Mouse (Mus musculus) ES-E14 (cell line): ENCODE data around the gene Orc5. TPM values are rescaled to one million over a fixed set of nuclear protein-coding genes. Genes with fewer than 3 reads are reported as not detected.
"Not testable (repeated sequence)": the region's sequence is repeated elsewhere in the genome, so short reads cannot be mapped to it uniquely, and the experiment has no call there.

Experiments
- DNase-seq: peaks from one replicate; pipeline ENCODE4 v3.0.0-alpha.2; 2013; ENCODE audit warnings: low read depth, low spot score
- H3K27ac ChIP-seq: 2 replicates; pipeline ENCODE4 v1.5.1; 2012; ENCODE audit warnings: low read depth, mild to moderate bottlenecking, low read length, moderate library complexity, mixed read lengths; ENCODE audit not compliant: poor library complexity, insufficient read depth, severe bottlenecking
- H3K36me3 ChIP-seq: 2 replicates; pipeline ENCODE4 v1.6.1; 2012; ENCODE audit warnings: mild to moderate bottlenecking, low read length, moderate library complexity, mixed read lengths; ENCODE audit not compliant: control insufficient read depth, poor library complexity, insufficient read depth, severe bottlenecking
- H3K4me1 ChIP-seq, 2 experiments: fragments of 150-350 bp in 1 of 2; sonication (generic) in 1 of 2; 2 replicates each; pipeline ENCODE4 v1.6.1; 2012; ENCODE audit warnings: low read length in 2 of 2, mild to moderate bottlenecking in 1 of 2, mixed read lengths in 1 of 2; ENCODE audit not compliant: control insufficient read depth in 2 of 2, insufficient read depth in 2 of 2, poor library complexity in 1 of 2
- H3K4me3 ChIP-seq, 2 experiments: fragments of 150-350 bp in 1 of 2; sonication (generic) in 1 of 2; 2 replicates each; pipeline ENCODE4 v1.5.1; 2012; ENCODE audit warnings: low read length in 2 of 2, low read depth in 1 of 2, mild to moderate bottlenecking in 1 of 2, mixed read lengths in 1 of 2; ENCODE audit not compliant: insufficient read depth in 1 of 2, poor library complexity in 1 of 2, severe bottlenecking in 1 of 2
- H3K9ac ChIP-seq: 2 replicates; pipeline ENCODE4 v1.6.1; 2012; ENCODE audit warnings: low read depth, mild to moderate bottlenecking, low read length, mixed read lengths; ENCODE audit not compliant: poor library complexity, insufficient read depth, severe bottlenecking
- H3K9me3 ChIP-seq: fragments of 150-350 bp; sonication (generic); 2 replicates; pipeline ENCODE4 v1.6.1; 2012; ENCODE audit warnings: low read depth, mild to moderate bottlenecking, low read length; ENCODE audit not compliant: control insufficient read depth, insufficient read depth
- CHD2 ChIP-seq: IDR thresholded peaks from 2 replicates; pipeline ENCODE4 v1.6.1; 2014; ENCODE audit warnings: mild to moderate bottlenecking, low read depth, low read length, inconsistent platforms
- HCFC1 ChIP-seq: IDR thresholded peaks from 2 replicates; pipeline ENCODE4 v1.6.1; 2012; ENCODE audit warnings: low read length, inconsistent platforms, borderline replicate concordance; ENCODE audit not compliant: insufficient read depth
- MAFK ChIP-seq: IDR thresholded peaks from 2 replicates; pipeline ENCODE4 v1.6.1; 2014; ENCODE audit warnings: mild to moderate bottlenecking, low read depth, low read length, inconsistent platforms; ENCODE audit not compliant: insufficient read depth
- ZC3H11A ChIP-seq: IDR thresholded peaks from 2 replicates; pipeline ENCODE4 v1.6.1; 2012; ENCODE audit warnings: low read depth, mild to moderate bottlenecking, inconsistent platforms, low read length, borderline replicate concordance
- ZNF384 ChIP-seq: IDR thresholded peaks from 2 replicates; pipeline ENCODE4 v1.6.1; 2012; ENCODE audit warnings: low read depth, low read length, inconsistent platforms
- in situ Hi-C, 2 experiments: fragments of 600-800 bp; cut with MboI; formaldehyde crosslinking; loops; one replicate each; pipeline ENCODE4 v1.15.1; 2025; ENCODE audit warnings: low sequenced_read_pairs in 2 of 2, inconsistent platforms in 1 of 2; ENCODE audit not compliant: unreplicated experiment in 2 of 2
- total RNA-seq: library from RNA; depleted of rRNA; stranded (reverse); fragments of 300-350 nt; gene quantifications from 2 replicates; pipeline ENCODE4 v1.2.3, GENCODE M21; 2012

The Orc5 gene
- total RNA-seq, 1 experiment = 88.6 TPM

GRCm38 (mm10) chr5:22532571-22532970, 17.7 kb downstream of the Orc5 start:
- peaks cover 20% of the 10 kb centered on the region for H3K36me3 ChIP-seq
- H3K27ac ChIP-seq = no peak overlapping the region
- in situ Hi-C loops = loop anchor here in 1 of 2 experiments (25.0 kb wide), 1 partner anchor 770 kb away; no protein-coding TSS in a partner anchor
- no peaks in the 10 kb centered on the region for H3K9me3 ChIP-seq
- H3K4me3 ChIP-seq = no peak overlapping the region
- no peak for TF ChIP-seq ZNF384
- TF ChIP-seq HCFC1 = no peak
- no peak for TF ChIP-seq ZC3H11A
- no peak for TF ChIP-seq CHD2
- no peak for TF ChIP-seq MAFK
- H3K4me1 ChIP-seq = no peaks in the 10 kb centered on the region
- DNase-seq = no peak
- H3K9ac ChIP-seq = no peak overlapping the region

GRCm38 (mm10) chr5:22522612-22523011, 27.6 kb downstream of the Orc5 start:
- Histone ChIP-seq H3K4me1 (no peaks in the 10 kb centered on the region; a peak in 1 of 4 replicates), H3K9me3 (no peaks in the 10 kb centered on the region), H3K36me3 (peaks cover 18% of the 10 kb centered on the region), H3K9ac (no peak overlapping the region), H3K4me3 (no peak overlapping the region), H3K27ac (no peak overlapping the region)
- TF ChIP-seq MAFK (no peak), ZC3H11A (no peak)
- in situ Hi-C loops = no loop called here
- DNase-seq = no peak

GRCm38 (mm10) chr5:22519708-22520107, 30.5 kb downstream of the Orc5 start:
- no peaks in the 10 kb centered on the region; a peak in 1 of 4 replicates for H3K4me1 ChIP-seq
- H3K9me3 ChIP-seq = no peaks in the 10 kb centered on the region
- no peak overlapping the region for H3K27ac ChIP-seq
- H3K36me3 ChIP-seq = peaks cover 15% of the 10 kb centered on the region
- no peak for DNase-seq
- in situ Hi-C loops = no loop called here
- no peak overlapping the region for H3K9ac ChIP-seq
- TF ChIP-seq MAFK = no peak
- TF ChIP-seq HCFC1 = no peak
- no peak for TF ChIP-seq ZNF384
- no peak for TF ChIP-seq ZC3H11A
- TF ChIP-seq CHD2 = no peak
- H3K4me3 ChIP-seq = no peak overlapping the region

GRCm38 (mm10) chr5:22515745-22516144, 34.5 kb downstream of the Orc5 start:
- DNase-seq, H3K27ac ChIP-seq, H3K9ac ChIP-seq, H3K4me3 ChIP-seq, H3K9me3 ChIP-seq, in situ Hi-C loops, H3K4me1 ChIP-seq: not testable (repeated sequence)
- peaks cover 10% of the 10 kb centered on the region for H3K36me3 ChIP-seq

- in situ Hi-C loops, DNase-seq: not testable (repeated sequence)
Measured at GRCm38 (mm10) chr5:22514231-22514630, 36.0 kb downstream of the Orc5 start.

GRCm38 (mm10) chr5:22512579-22512978, 37.6 kb downstream of the Orc5 start:
- H3K4me1 ChIP-seq, DNase-seq, H3K36me3 ChIP-seq, in situ Hi-C loops, H3K9me3 ChIP-seq, H3K27ac ChIP-seq, H3K9ac ChIP-seq, H3K4me3 ChIP-seq: not testable (repeated sequence)

More at GRCm38 (mm10) chr5:22514231-22514630, 36.0 kb downstream of the Orc5 start:
- not testable (repeated sequence) for H3K27ac ChIP-seq, H3K4me3 ChIP-seq, H3K9ac ChIP-seq, H3K36me3 ChIP-seq, H3K4me1 ChIP-seq, H3K9me3 ChIP-seq
